Mouse (Mus musculus) kidney, adult 2 months (tissue): ENCODE results near the gene Stk19. TPM values are rescaled to one million over a fixed set of nuclear protein-coding genes. Genes with fewer than 3 reads are reported as not detected.

Source experiments
- DNase-seq: peaks from one replicate; pipeline ENCODE4 v3.0.0; 2021
- H3K27ac ChIP-seq: fragments of 200-500 bp; 2 replicates; pipeline ENCODE4 v1.5.1; 2012; ENCODE audit warnings: low read depth, low read length, control low read depth, inconsistent platforms; ENCODE audit not compliant: insufficient read depth
- H3K27me3 ChIP-seq: fragments of 200-500 bp; replicated peaks from 2 replicates; pipeline ENCODE4 v1.6.1; 2012; ENCODE audit warnings: mild to moderate bottlenecking, moderate library complexity, low read length, inconsistent platforms; ENCODE audit not compliant: control insufficient read depth, insufficient read depth
- H3K36me3 ChIP-seq: fragments of 200-500 bp; 2 replicates; pipeline ENCODE4 v1.6.1; 2012; ENCODE audit warnings: mild to moderate bottlenecking, moderate library complexity, low read length, inconsistent platforms; ENCODE audit not compliant: control insufficient read depth, insufficient read depth
- H3K4me1 ChIP-seq: fragments of 200-500 bp; 2 replicates; pipeline ENCODE4 v1.6.1; 2011; ENCODE audit warnings: low read length; ENCODE audit not compliant: control insufficient read depth, insufficient read depth
- H3K4me3 ChIP-seq: fragments of 200-500 bp; 2 replicates; pipeline ENCODE4 v1.5.1; 2011; ENCODE audit warnings: mild to moderate bottlenecking, low read depth, low read length, control low read depth; ENCODE audit not compliant: insufficient read depth
- CTCF ChIP-seq: fragments of 200-500 bp; conservative IDR thresholded peaks from 2 replicates; pipeline ENCODE4 v1.5.1; 2011; ENCODE audit warnings: low read depth, mild to moderate bottlenecking, control low read depth, low read length, moderate library complexity, mixed read lengths; ENCODE audit not compliant: insufficient read depth, insufficient read length
- POLR2A ChIP-seq: fragments of 200-500 bp; IDR thresholded peaks from one replicate; pipeline ENCODE4 v1.6.1; 2011; ENCODE audit warnings: low read depth, low read length, control low read depth
- WGBS: fragments of 180-500 bp; shearing (Covaris S2); methylation state at CpG from one replicate; pipeline ENCODE4 v1.1.7; 2018; 5-methylcytosine and 5-hydroxymethylcytosine counted together
- polyA plus RNA-seq: library from polyadenylated mRNA; depleted of rRNA; stranded (reverse); fragments of >200 nt; gene quantifications from 2 replicates; pipeline ENCODE4 v1.2.3, GENCODE M21; 2012

The Stk19 gene
- polyA plus RNA-seq, 1 experiment: 35.7 TPM

DNA sequence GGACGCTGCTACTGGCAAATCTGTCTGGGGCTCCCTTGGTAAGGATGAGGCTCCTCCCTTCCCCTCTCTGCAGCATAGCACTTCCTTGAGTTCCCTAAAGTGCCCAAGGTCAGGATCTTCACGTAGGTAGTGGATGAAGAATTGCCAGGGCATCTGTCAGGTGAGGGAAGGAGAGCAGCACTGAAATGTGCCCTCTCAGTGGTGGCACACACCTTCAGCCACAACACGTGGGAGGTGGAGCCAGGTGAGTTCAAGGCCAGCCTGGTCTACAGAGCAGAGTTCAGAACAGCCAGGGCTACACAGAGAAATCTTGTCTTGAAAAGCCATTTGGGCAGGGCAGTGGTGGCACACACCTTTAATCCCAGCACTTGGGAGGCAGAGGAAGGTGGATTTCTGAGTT, 18.0 kb upstream of the Stk19 start:
- DNase-seq: no peak
- 61% methylated on average over 3 of the region's 3 CpGs for WGBS
- peaks cover 4% of the 10 kb centered on the region; the same call in 1 of the 2 replicates for H3K4me1 ChIP-seq
- no peak overlapping the region for H3K27ac ChIP-seq
- TF ChIP-seq CTCF (no peak), POLR2A (no peak)
- H3K27me3 ChIP-seq: no peaks in the 10 kb centered on the region
- no peak overlapping the region for H3K4me3 ChIP-seq
- H3K36me3 ChIP-seq: no peaks in the 10 kb centered on the region

DNA sequence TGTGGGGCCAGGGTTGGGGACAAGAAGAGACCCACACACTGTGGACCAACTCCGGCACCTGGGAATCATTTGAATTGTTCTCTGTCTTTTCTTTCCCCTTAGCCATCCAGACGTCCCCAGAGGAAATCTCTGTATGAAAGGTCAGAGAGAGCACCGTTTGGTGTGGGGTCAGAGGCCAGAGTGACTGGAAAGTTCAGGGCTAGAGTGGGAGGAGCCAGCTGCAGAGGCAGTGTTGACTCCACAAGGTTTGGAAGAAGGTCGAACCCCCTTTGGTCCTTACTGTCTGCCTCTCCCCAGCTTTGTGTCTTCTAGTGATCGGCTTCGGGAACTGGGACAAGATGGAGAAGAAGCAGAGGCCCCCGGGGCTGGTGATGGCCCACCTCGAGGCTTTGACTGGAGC, 16.8 kb upstream of the Stk19 start:
- no peak for DNase-seq
- Histone ChIP-seq H3K27me3 (no peaks in the 10 kb centered on the region), H3K27ac (no peak overlapping the region), H3K36me3 (no peaks in the 10 kb centered on the region), H3K4me1 (peaks cover 7% of the 10 kb centered on the region; the same call in 1 of the 2 replicates), H3K4me3 (no peak overlapping the region)
- WGBS: 74% methylated on average over 8 of the region's 8 CpGs
- no peak for TF ChIP-seq CTCF
- no peak for TF ChIP-seq POLR2A

GRCm38 (mm10) chr17:34850517-34851125, 13.9 kb upstream of the Stk19 start:
- Histone ChIP-seq H3K36me3 (no peaks in the 10 kb centered on the region), H3K27ac (peak overlapping the region; percentile 10; the same call in 1 of the 2 replicates), H3K4me3 (peak overlapping the region; percentile 71), H3K4me1 (peaks cover 7% of the 10 kb centered on the region; the same call in 1 of the 2 replicates), H3K27me3 (no peaks in the 10 kb centered on the region)
- under 1% methylated on average over 25 of the region's 25 CpGs for WGBS
- DNase-seq: no peak
- TF ChIP-seq POLR2A: no peak
- TF ChIP-seq CTCF: no peak

DNA sequence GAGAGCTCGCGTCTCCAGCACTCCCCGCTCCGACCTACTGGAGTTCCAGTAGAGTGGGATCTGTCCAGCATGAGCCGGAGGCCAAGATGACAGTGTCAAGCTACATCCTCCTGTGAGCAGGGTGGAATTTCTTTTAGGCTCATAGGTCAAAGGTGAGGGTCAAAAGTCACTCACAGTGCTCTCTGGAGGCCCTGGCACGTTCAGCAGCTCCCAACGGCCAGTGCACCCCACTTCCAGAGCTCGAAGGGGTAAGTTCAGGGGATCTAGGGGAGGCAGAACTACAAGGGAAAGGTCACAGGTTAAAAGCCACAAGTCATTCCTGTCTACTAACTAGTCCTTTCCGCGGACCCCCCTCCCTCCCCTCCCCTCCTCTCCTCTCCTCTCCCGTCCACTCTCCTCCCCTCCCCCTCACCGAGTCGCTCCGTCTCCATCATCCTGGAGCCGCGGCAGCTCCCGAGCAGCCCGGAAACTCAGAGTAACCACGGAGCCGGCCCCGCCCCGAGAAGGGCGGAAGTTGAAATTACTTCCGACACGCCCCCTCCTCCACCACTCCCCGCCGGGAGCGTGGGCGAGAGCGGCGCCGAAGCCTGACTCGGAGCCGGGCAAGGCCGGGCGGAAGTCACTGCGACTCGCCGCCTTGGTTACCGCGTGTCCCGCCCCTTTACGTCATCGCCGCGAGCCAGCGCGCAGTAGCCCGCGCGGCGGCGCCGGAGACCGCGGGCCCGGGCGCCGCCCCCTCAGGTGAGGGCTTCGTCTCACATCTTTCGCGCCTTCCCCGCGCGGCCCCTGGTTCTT, 13.2 kb upstream of the Stk19 start, which contains the start of the genes Skiv2l and Nelfe:
Gene Skiv2l, minus strand, starts transcription at position 489 of the 795 bp plus-strand sequence.
Gene Nelfe, plus strand, starts transcription at position 670 of the 795 bp plus-strand sequence.
- 2% methylated on average over 65 of the region's 65 CpGs for WGBS
- Histone ChIP-seq H3K4me3 (peak within 1 kb of the TSS; percentile 71), H3K4me1 (peaks cover 7% of the 10 kb centered on the region; the same call in 1 of the 2 replicates), H3K36me3 (no peaks in the 10 kb centered on the region), H3K27ac (peak within 1 kb of the TSS; percentile 10; the same call in 1 of the 2 replicates), H3K27me3 (no peaks in the 10 kb centered on the region)
- no peak for TF ChIP-seq POLR2A
- 0 out of 2 replicates have a peak, but pooled peaks have one; percentile 19 for TF ChIP-seq CTCF
- DNase-seq: peak; percentile 98

- TF ChIP-seq CTCF (no peak), POLR2A (no peak)
- Histone ChIP-seq H3K27ac (no peak overlapping the region), H3K4me1 (peaks cover 7% of the 10 kb centered on the region; the same call in 1 of the 2 replicates), H3K4me3 (no peak overlapping the region), H3K27me3 (no peaks in the 10 kb centered on the region), H3K36me3 (no peaks in the 10 kb centered on the region)
- WGBS: 93% methylated on average over 7 of the region's 7 CpGs
- no peak for DNase-seq
Observed at GRCm38 (mm10) chr17:34847615-34848014, 10.9 kb upstream of the Stk19 start.

GRCm38 (mm10) chr17:34847192-34847591, 10.4 kb upstream of the Stk19 start:
- Histone ChIP-seq H3K4me3 (no peak overlapping the region), H3K27ac (no peak overlapping the region), H3K36me3 (no peaks in the 10 kb centered on the region), H3K27me3 (no peaks in the 10 kb centered on the region), H3K4me1 (peaks cover 7% of the 10 kb centered on the region; the same call in 1 of the 2 replicates)
- TF ChIP-seq CTCF (no peak), POLR2A (no peak)
- 95% methylated on average over 6 of the region's 6 CpGs for WGBS
- no peak for DNase-seq

GRCm38 (mm10) chr17:34844884-34845283, 8.1 kb upstream of the Stk19 start:
- Histone ChIP-seq H3K27ac (no peak overlapping the region), H3K4me3 (no peak overlapping the region), H3K4me1 (peaks cover 3% of the 10 kb centered on the region; the same call in 1 of the 2 replicates), H3K27me3 (no peaks in the 10 kb centered on the region), H3K36me3 (no peaks in the 10 kb centered on the region)
- no peak for DNase-seq
- TF ChIP-seq POLR2A: no peak
- no peak for TF ChIP-seq CTCF
- 94% methylated on average over 13 of the region's 13 CpGs for WGBS
